12 mouse cellular contexts compared by ENCODE assay signal in genomic region chr16:94624871-94625270, GRCm38 (mm10). TPM values are rescaled to one million over a fixed set of nuclear protein-coding genes. Genes with fewer than 3 reads are reported as not detected.
DNase-seq lines count a peak whose midpoint lies in the region; ATAC-seq lines count a peak whose summit lies in the region.
"Had no signal": no experiment of that assay in that cellular context is flagged by ENCODE, and none has a peak within 500 bp of the region (broad histone marks: within the 10 kb centered on the region; RNA-seq: fewer than 3 reads in every experiment).

No protein-coding gene starts in this region.

- H3K4me2 ChIP-seq in hindbrain, embryonic 13.5 days, result no peak overlapping the region
- H3K4me2 ChIP-seq in hindbrain, embryonic 11.5 days (replicated peaks; ENCODE audit: low read depth, low read length), result no peak overlapping the region
- H3K4me2 ChIP-seq in heart, embryonic 16.5 days (ENCODE audit: low read depth, low read length), result no peak overlapping the region
- H3K4me2 ChIP-seq: liver, embryonic 15.5 days; neural tube, embryonic 12.5 days had no signal

- ATAC-seq in hindbrain, embryonic 13.5 days (ENCODE audit: low FRiP score), result 0 out of 2 replicates have a peak, but pooled peaks have one; percentile 26
- no peak for ATAC-seq in hindbrain, embryonic 11.5 days (ENCODE audit: low FRiP score)
- 0 out of 2 replicates have a peak, but pooled peaks have one; percentile 32 for ATAC-seq in heart, embryonic 16.5 days (replicated peaks; ENCODE audit: extremely low read depth, insufficient read depth, low FRiP score)
- ATAC-seq in erythroblast, adult 5-6 weeks (replicated peaks; ENCODE audit: low FRiP score, poor library complexity, severe bottlenecking), result no peak

- WGBS in hindbrain, embryonic 13.5 days, result 73% methylated on average over 4 of the region's 4 CpGs
- WGBS in hindbrain, embryonic 11.5 days, result 86% methylated on average over 4 of the region's 4 CpGs
- 44% methylated on average over 4 of the region's 4 CpGs for WGBS in heart, embryonic 16.5 days

- no peaks in the 10 kb centered on the region for H3K9me3 ChIP-seq in hindbrain, embryonic 13.5 days
- H3K9me3 ChIP-seq in hindbrain, embryonic 11.5 days (ENCODE audit: control insufficient read depth, low read length), result no peaks in the 10 kb centered on the region
- H3K9me3 ChIP-seq in heart, embryonic 16.5 days (replicated peaks; ENCODE audit: control insufficient read depth, low read length), result no peaks in the 10 kb centered on the region
- H3K9me3 ChIP-seq: G1E; liver, embryonic 15.5 days; neural tube, embryonic 12.5 days had no signal

- peaks cover 41% of the 10 kb centered on the region for H3K4me1 ChIP-seq in hindbrain, embryonic 13.5 days (replicated peaks)
- H3K4me1 ChIP-seq in hindbrain, embryonic 11.5 days (replicated peaks; ENCODE audit: control insufficient read depth, insufficient read depth, low read length), result 0 out of 2 replicates have a peak, but pooled peaks cover 3% of the 10 kb centered on the region
- peaks cover 35% of the 10 kb centered on the region for H3K4me1 ChIP-seq in heart, embryonic 16.5 days (ENCODE audit: control insufficient read depth, insufficient read depth, low read length)

- no peak overlapping the region for H3K27ac ChIP-seq in hindbrain, embryonic 13.5 days
- H3K27ac ChIP-seq in hindbrain, embryonic 11.5 days (ENCODE audit: low read depth, low read length), result no peak overlapping the region
- H3K27ac ChIP-seq in heart, embryonic 16.5 days (ENCODE audit: low read length), result peak overlapping the region; percentile 41; the same call in 1 of the 2 replicates
- H3K27ac ChIP-seq: liver, embryonic 15.5 days; neural tube, embryonic 12.5 days had no signal

- H3K36me3 ChIP-seq in hindbrain, embryonic 13.5 days, result peaks cover 4% of the 10 kb centered on the region; the same call in 1 of the 2 replicates
- H3K36me3 ChIP-seq in hindbrain, embryonic 11.5 days (ENCODE audit: control insufficient read depth, insufficient read depth, low read length), result no peaks in the 10 kb centered on the region
- peaks cover 3% of the 10 kb centered on the region; the same call in 1 of the 2 replicates for H3K36me3 ChIP-seq in heart, embryonic 16.5 days (ENCODE audit: control insufficient read depth, insufficient read depth)

- DNase-seq in hindbrain, embryonic 11.5 days (ENCODE audit: low spot score), result no peak
- DNase-seq in 416B (ENCODE audit: low read depth), result peak; percentile 39
- DNase-seq in adrenal gland, postnatal 36 days, result peak; percentile 64 to 81
- DNase-seq in natural killer cell, adult 2 months (ENCODE audit: low spot score in 2 of 2), result no peak
- DNase-seq in left cerebral cortex, adult 18-20 months (ENCODE audit: low spot score in 2 of 2), result no peak
- DNase-seq: gastrocnemius, postnatal 36 days had no signal

- no peaks in the 10 kb centered on the region for H3K27me3 ChIP-seq in hindbrain, embryonic 13.5 days
- no peaks in the 10 kb centered on the region for H3K27me3 ChIP-seq in hindbrain, embryonic 11.5 days (ENCODE audit: control insufficient read depth, insufficient read depth, low read length)
- H3K27me3 ChIP-seq in heart, embryonic 16.5 days (ENCODE audit: control insufficient read depth, insufficient read depth, low read length), result no peaks in the 10 kb centered on the region
- H3K27me3 ChIP-seq: liver, embryonic 15.5 days; neural tube, embryonic 12.5 days had no signal

- no peak overlapping the region for H3K4me3 ChIP-seq in hindbrain, embryonic 13.5 days
- H3K4me3 ChIP-seq in hindbrain, embryonic 11.5 days (ENCODE audit: low read depth, low read length), result no peak overlapping the region
- H3K4me3 ChIP-seq in heart, embryonic 16.5 days (ENCODE audit: low read length), result no peak overlapping the region
- H3K4me3 ChIP-seq: liver, embryonic 15.5 days; neural tube, embryonic 12.5 days had no signal

- no peak overlapping the region for H3K9ac ChIP-seq in hindbrain, embryonic 13.5 days
- H3K9ac ChIP-seq in hindbrain, embryonic 11.5 days (ENCODE audit: low read depth, low read length), result no peak overlapping the region
- no peak overlapping the region for H3K9ac ChIP-seq in heart, embryonic 16.5 days (ENCODE audit: low read length)
- H3K9ac ChIP-seq: liver, embryonic 15.5 days; neural tube, embryonic 12.5 days had no signal

RNA-seq across cellular contexts. Expression of gene Dyrk1a, which starts 55.1 kb away (rescaled TPM):
- 10.7 and 11.2 TPM in 2 replicates for polyA plus RNA-seq in hindbrain, embryonic 13.5 days (2015; fragmentation: Nextera tagmentation; extraction: Ambion mirVana)
- polyA plus RNA-seq in hindbrain, embryonic 11.5 days (2014; fragmentation: Nextera tagmentation; extraction: Ambion mirVana), result 11.9 and 17.5 TPM in 2 replicates
- total RNA-seq in adrenal gland, postnatal 36 days (2021), result 10 to 100 TPM; 68.7 to 77.0 TPM
- polyA plus RNA-seq in heart, embryonic 16.5 days (2015; fragmentation: Nextera tagmentation; extraction: Ambion mirVana), result 7.8 and 8.1 TPM in 2 replicates
- total RNA-seq in erythroblast, adult 5-6 weeks (2015; ENCODE audit: low replicate concordance), result 34.3 and 65.1 TPM in 2 replicates
- total RNA-seq in erythroblast, adult 5-6 weeks (2017; ENCODE audit: low replicate concordance), result 60.3 and 66.8 TPM in 2 replicates
- total RNA-seq in left cerebral cortex, adult 18-20 months (2021), result 10 to 100 TPM; 94.8 to 96.3 TPM

Comparison
In these comparisons a context has a peak if more than half of its experiments do, and no peak if none do; other contexts are left out.
1. ATAC-seq: peak in hindbrain, embryonic 13.5 days (single experiment) and heart, embryonic 16.5 days (single experiment); none in hindbrain, embryonic 11.5 days (single experiment) and erythroblast, adult 5-6 weeks (single experiment).
2. DNase-seq: peak in 416B (single experiment) and adrenal gland, postnatal 36 days (2 of 2); none in hindbrain, embryonic 11.5 days (single experiment), natural killer cell, adult 2 months (0 of 2) and left cerebral cortex, adult 18-20 months (0 of 2).